Mouse (Mus musculus) myocyte (in vitro differentiated cells): ENCODE data around the gene Stac2.

Source experiments
- CEBPB ChIP-seq: IDR thresholded peaks from 2 replicates; pipeline ENCODE4 v1.6.1; 2011; ENCODE audit warnings: mild to moderate bottlenecking, moderate library complexity; ENCODE audit not compliant: poor library complexity, insufficient read depth, severe bottlenecking
- E2F4 ChIP-seq: IDR thresholded peaks from one replicate; pipeline ENCODE4 v1.6.1; 2011; ENCODE audit warnings: mild to moderate bottlenecking, control low read depth, moderate library complexity; ENCODE audit not compliant: insufficient read depth
- MAX ChIP-seq: IDR thresholded peaks from one replicate; pipeline ENCODE4 v1.6.1; 2011; ENCODE audit warnings: low read depth, mild to moderate bottlenecking, control low read depth
- MYOD1 ChIP-seq, 3 experiments: IDR thresholded peaks; one replicate each; pipeline ENCODE4 v1.6.1; 2011; ENCODE audit warnings: control low read depth in 2 of 3, low read depth in 2 of 3, mild to moderate bottlenecking in 2 of 3, moderate library complexity in 1 of 3; ENCODE audit not compliant: insufficient read length in 2 of 3, control insufficient read depth in 1 of 3
- MYOG ChIP-seq, 3 experiments: IDR thresholded peaks; one replicate each; pipeline ENCODE4 v1.6.1; 2011; ENCODE audit warnings: control low read depth in 2 of 3, low read depth in 2 of 3, mild to moderate bottlenecking in 2 of 3; ENCODE audit not compliant: insufficient read length in 2 of 3, control insufficient read depth in 1 of 3, insufficient read depth in 1 of 3
- POLR2A ChIP-seq: IDR thresholded peaks from one replicate; pipeline ENCODE4 v1.6.1; 2011; ENCODE audit warnings: low read depth, mild to moderate bottlenecking, control low read depth, moderate library complexity; ENCODE audit not compliant: insufficient read length
- POLR2AphosphoS2 ChIP-seq: IDR thresholded peaks from one replicate; pipeline ENCODE4 v1.6.1; 2011; ENCODE audit warnings: low read depth, control low read depth; ENCODE audit not compliant: insufficient read length
- REST ChIP-seq: IDR thresholded peaks from one replicate; pipeline ENCODE4 v1.6.1; 2011; ENCODE audit warnings: mild to moderate bottlenecking, control low read depth, moderate library complexity; ENCODE audit not compliant: insufficient read depth, insufficient read length
- SRF ChIP-seq: IDR thresholded peaks from one replicate; pipeline ENCODE4 v1.6.1; 2011; ENCODE audit warnings: low read depth; ENCODE audit not compliant: control insufficient read depth, insufficient read length
- TCF12 ChIP-seq: IDR thresholded peaks from one replicate; pipeline ENCODE4 v1.6.1; 2011; ENCODE audit warnings: mild to moderate bottlenecking, control low read depth; ENCODE audit not compliant: poor library complexity, insufficient read depth, severe bottlenecking
- TCF3 ChIP-seq: IDR thresholded peaks from one replicate; pipeline ENCODE4 v1.6.1; 2011; ENCODE audit warnings: low read depth, control low read depth; ENCODE audit not compliant: insufficient read length
- USF1 ChIP-seq: IDR thresholded peaks from one replicate; pipeline ENCODE4 v1.6.1; 2011; ENCODE audit warnings: low read depth, mild to moderate bottlenecking, control low read depth, moderate library complexity

DNA sequence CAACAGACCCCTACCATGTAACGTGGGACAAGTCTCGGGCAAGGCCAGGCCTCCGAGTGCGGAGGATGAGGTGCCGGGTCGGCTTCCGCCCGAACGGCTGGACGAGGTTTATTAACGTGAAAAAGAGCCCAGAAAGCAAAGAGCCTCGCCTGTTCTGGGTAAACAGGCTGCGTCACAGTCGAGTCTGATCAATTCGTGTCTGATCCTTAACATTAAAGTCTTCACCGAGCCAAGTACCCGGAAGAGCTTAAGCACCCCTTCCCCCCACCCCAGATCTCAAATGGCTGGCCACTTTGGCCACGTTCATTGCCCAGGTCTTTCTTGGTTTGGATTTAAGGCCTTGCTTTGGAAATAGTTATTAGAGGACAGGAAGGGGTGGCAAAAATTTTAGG lies 26.0 kb downstream of the Stac2 start:
- TF ChIP-seq TCF12: no peak
- TF ChIP-seq POLR2A: no peak
- no peak for TF ChIP-seq E2F4
- TF ChIP-seq SRF: no peak
- TF ChIP-seq POLR2AphosphoS2: no peak
- no peak for TF ChIP-seq USF1
- no peak for TF ChIP-seq MYOG (IDR thresholded peaks at IDR 0.05; ENCODE audit: control insufficient read depth in 1 of 3, insufficient read depth in 1 of 3, insufficient read length in 2 of 3, low read depth in 2 of 3)
- TF ChIP-seq MAX: no peak
- no peak for TF ChIP-seq MYOD1 (IDR thresholded peaks at IDR 0.05; ENCODE audit: control insufficient read depth in 1 of 3, insufficient read length in 2 of 3, low read depth in 2 of 3)
- TF ChIP-seq CEBPB: no peak
- no peak for TF ChIP-seq TCF3
- TF ChIP-seq REST: no peak
